Mouse (Mus musculus) right cerebral cortex, postnatal 36 days (tissue): ENCODE measurements around the gene Sox5.

ENCODE experiments used
- DNase-seq, 2 experiments: peaks; one replicate each; pipeline ENCODE4 v3.0.0; 2022; ENCODE audit warnings: low spot score in 2 of 2, mixed read lengths in 1 of 2

The Sox5 gene

GRCm38 (mm10) chr6:144332027-144332426, 449.8 kb downstream of the Sox5 start:
- DNase-seq, result no peak

- DNase-seq, result no peak
Observed at GRCm38 (mm10) chr6:144329311-144329930, 452.4 kb downstream of the Sox5 start.

GRCm38 (mm10) chr6:144328779-144329178, 453.0 kb downstream of the Sox5 start:
- DNase-seq, result no peak

GRCm38 (mm10) chr6:144326817-144327216, 455.0 kb downstream of the Sox5 start:
- DNase-seq, result no peak

- DNase-seq, result no peak
Observed at GRCm38 (mm10) chr6:144323372-144323771, 458.4 kb downstream of the Sox5 start.

GRCm38 (mm10) chr6:144322297-144323047, 459.3 kb downstream of the Sox5 start:
- DNase-seq, result no peak

- DNase-seq, result no peak
Observed at GRCm38 (mm10) chr6:144320327-144320726, 461.4 kb downstream of the Sox5 start.

GRCm38 (mm10) chr6:144319717-144320116, 462.1 kb downstream of the Sox5 start:
- DNase-seq, result no peak

GRCm38 (mm10) chr6:144312781-144313754, 468.7 kb downstream of the Sox5 start:
- DNase-seq, result no peak

- DNase-seq, result no peak
Observed at GRCm38 (mm10) chr6:144312282-144312780, 469.4 kb downstream of the Sox5 start.

GRCm38 (mm10) chr6:144311754-144312153, 470.0 kb downstream of the Sox5 start:
- no peak for DNase-seq

- DNase-seq, result no peak
Observed at GRCm38 (mm10) chr6:144309171-144309570, 472.6 kb downstream of the Sox5 start.

- DNase-seq, result no peak
Observed at GRCm38 (mm10) chr6:144307551-144308149, 474.1 kb downstream of the Sox5 start.

- no peak for DNase-seq
Observed at GRCm38 (mm10) chr6:144302823-144303222, 479.0 kb downstream of the Sox5 start.

GRCm38 (mm10) chr6:144301082-144301481, 480.7 kb downstream of the Sox5 start:
- no peak for DNase-seq

- no peak for DNase-seq
Observed at GRCm38 (mm10) chr6:144299503-144299858, 482.3 kb downstream of the Sox5 start.

- DNase-seq, result no peak
Observed at GRCm38 (mm10) chr6:144298641-144299502, 482.9 kb downstream of the Sox5 start.

- DNase-seq, result no peak
Observed at GRCm38 (mm10) chr6:144297846-144298245, 483.9 kb downstream of the Sox5 start.

- DNase-seq, result no peak
Observed at GRCm38 (mm10) chr6:144297131-144297530, 484.6 kb downstream of the Sox5 start.

GRCm38 (mm10) chr6:144291526-144291925, 490.3 kb downstream of the Sox5 start:
- DNase-seq, result no peak

- DNase-seq, result no peak
Observed at GRCm38 (mm10) chr6:144286122-144286521, 495.7 kb downstream of the Sox5 start.
